Mouse (Mus musculus) retina, embryonic 14.5 days (tissue): ENCODE results near the gene AC153137.1.
A peak's percentile ranks its signal among the peaks of the same experiment; 100 is the strongest.
"Not testable (repeated sequence)": the region's sequence is repeated elsewhere in the genome, so short reads cannot be mapped to it uniquely, and the experiment has no call there.

Source experiments
- DNase-seq: peaks from one replicate; pipeline ENCODE4 v3.0.0-alpha.2; 2015; ENCODE audit warnings: low spot score

The AC153137.1 gene

DNA sequence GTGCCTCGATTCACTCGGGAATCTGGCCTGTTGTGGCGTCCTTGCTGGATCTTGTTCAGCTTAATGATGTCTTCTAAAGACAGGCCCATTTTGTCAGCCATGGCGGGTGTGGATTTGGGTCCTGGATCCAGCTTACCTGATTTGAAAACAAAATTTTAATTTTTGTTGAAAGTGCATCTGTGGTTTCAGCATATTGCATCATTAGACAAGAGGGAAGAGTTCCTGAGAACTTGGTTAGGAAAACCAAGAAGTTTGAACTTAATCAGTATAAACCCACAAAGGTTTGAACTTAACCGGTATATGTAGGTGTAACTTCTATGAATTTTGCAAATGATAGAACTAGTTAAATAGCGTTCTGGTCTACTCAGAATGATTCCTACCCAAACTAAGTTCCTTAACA is at the start of gene AC153137.1:
Gene AC153137.1 (minus strand): TSS at position 101 of the 400 bp plus-strand sequence.
- DNase-seq, result not testable (repeated sequence)

DNA sequence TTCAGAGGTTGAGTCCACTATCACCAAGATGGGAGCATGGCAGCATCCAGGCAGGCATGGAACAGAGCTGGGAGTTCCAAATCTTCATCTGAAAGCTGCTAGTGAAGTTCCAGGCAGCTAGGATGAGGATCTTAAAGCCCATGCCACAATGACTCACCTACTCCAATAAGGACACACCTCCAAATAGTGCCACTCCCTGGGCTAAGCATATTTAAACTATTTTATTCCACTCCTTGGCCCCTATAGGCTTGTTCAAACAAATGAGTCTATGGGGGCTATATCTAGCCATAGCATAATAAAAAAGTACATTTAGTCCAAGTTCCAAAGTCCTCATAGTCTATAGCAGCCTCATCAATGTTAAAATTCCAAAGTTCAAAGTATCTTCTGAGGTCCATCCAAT is 45.4 kb upstream of the AC153137.1 start:
- no peak for DNase-seq

DNA sequence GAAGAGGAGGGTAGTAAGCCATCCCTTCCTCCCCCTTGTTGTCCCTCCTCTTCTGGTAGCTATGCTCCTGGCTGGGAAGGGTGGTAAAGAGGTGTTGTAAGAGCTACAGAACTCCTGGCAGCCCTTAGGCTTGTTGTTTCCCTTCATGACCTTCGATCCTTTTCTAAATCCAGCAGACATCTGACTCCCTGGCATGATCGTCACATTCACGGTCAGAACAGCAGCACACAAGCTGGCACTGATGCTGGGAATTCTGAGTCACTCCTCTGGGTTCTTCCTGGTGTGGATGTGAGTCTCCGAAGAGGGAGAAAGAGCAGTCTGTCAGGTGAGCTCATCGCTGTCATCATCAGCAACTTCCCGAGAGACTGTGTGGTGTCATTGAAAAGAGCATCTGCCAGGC is 41.5 kb upstream of the AC153137.1 start:
- DNase-seq, result no peak

DNA sequence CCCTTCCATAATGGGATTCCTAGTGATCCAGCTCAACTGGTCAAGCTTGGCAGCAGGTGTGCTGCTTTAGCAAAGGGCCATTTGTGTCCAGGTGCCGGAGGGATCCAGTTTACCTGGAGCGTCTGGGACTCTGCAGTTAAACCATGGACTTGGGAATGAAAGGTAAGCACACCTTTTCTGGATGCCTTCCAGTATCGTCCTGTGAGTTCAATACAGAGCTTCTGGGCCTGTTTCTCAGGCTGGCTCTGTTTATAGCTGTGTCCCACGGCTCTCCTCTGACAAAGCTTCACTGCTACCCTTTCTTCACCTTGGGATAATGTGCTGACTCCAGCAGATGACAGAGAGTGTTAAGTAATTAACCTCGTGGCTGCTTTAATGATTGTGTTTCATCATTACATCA is 39.6 kb upstream of the AC153137.1 start:
- DNase-seq, result no peak

DNA sequence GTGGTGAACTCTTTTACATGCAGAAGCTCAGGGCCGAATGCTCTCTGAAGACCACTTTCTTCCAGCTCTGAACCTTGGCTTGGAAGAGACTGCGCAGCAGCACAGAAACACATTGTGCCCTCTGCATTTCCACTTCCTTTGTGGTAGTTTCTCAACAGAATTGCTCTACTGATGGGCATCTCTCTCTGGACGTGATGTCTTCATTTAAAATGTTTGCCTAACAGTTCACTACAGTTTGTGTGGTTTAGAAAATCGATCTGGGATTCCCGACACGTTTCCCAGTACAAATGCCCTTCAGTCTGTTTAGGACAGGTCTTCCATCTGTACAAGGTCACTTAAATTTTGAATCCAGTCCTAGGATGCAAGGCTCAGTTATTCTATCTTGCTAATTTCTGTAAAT is 38.3 kb upstream of the AC153137.1 start:
- no peak for DNase-seq

DNA sequence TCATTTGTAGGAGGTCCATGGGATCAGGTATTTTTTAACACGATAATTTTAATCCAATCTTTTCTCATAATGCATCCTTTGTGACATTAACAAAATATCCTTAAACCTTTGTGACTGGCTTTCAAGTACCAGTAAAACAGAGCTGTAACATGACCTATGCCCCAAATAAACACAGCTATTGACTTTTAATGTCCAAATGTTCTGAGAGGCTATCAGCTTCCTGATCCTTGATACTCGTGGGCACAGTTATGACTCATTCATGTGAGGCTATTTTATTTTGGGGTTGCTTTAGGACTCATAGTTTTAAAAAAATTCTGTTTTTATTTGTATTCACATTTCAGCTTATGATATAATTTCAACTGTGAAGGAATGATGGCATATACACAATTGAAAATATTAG is 37.5 kb upstream of the AC153137.1 start:
- DNase-seq, result no peak

DNA sequence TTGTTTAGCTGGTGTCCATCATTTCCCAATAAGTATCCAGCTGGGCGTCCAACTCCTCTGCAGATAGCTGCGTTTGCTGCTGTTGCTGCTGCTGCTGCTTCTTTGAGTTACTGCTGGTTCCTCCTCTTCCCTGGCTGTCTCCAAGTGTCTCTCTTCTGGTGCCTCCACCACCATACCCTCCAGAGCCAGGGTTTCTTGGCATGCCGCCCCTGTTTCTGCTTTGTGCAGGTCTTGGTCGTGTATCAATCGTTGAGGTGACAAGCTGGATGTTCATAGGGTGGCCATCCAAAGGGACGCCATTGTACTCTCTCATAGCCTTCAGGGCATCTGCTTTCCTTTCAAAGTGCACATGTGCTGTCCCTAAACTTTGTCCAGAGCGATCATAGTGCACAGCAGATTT is 529 bp downstream of the AC153137.1 start:
- DNase-seq, result not testable (repeated sequence)

DNA sequence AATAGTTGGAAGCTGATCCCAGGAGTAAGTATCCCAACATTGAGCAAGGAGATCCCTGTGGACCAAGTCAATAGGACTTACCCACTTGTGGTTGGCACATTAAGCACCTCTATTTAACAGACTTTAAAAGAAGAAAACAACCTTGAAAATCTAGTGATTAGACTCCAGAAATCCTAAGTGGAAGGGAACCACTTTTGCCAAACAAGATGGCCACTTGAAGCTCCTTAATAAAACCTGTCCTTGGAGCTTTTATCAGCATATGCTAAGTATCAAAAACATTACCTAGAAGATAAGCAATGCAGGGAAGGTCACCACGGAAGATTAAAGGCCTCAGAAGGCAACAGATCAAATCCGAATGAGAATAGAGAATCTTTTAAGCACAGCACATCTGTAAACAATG is 26.0 kb downstream of the AC153137.1 start:
- no peak for DNase-seq

DNA sequence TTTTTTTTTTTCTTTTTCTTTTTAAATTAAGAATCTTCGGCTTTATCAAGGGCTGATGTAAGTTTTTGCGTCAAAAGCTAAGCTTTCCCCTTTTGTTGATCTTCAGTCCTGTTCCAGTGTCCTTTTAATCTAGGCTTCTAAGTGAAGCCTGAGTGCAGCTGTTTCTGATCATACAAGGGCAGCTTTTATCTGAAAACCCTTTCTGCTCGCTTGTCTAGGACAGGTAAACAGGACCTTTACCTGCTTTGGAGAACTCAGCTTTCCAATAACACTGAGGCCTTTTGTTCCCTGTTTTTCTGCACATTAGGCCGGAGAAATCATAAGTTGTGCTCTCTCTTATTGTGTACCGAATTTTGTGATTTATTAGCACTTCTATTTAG is 27.3 kb downstream of the AC153137.1 start:
- no peak for DNase-seq

DNA sequence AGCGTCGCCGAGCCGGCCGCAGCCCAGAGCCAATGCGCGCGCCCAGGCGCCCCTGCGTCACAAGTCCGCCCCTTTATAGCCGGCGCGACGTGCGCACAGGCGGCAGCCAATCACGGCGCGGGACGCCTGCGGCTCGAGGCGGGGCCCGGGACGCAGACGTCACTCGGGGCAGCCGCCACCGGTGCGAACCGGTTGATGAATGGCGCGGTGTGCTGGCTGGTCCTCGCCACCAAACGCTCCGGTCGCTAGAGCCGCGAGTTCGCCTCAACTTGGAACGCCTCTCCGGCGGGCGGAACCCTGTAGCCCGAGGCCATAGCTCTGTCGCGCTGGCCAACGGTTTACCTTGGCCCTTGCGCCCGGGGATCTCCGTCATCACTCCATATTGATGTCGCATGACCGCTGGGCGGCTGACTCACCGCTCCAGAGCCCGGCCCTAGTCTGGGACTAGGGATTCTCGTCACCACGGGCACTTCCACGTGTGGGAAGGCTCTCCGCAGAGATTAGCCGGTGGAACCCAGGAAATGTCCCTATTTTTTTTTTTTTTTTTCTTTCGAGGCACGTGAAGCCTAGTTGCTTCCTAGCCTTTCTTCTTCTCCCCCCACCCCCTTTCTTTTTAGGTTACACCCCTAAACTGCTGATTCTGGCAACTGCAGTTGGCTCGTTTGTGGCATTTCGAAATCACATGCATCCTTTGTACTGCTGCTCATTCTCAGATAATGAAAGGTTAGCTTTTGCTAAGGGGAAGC is 27.9 kb downstream of the AC153137.1 start:
- peak; percentile 98 for DNase-seq

DNA sequence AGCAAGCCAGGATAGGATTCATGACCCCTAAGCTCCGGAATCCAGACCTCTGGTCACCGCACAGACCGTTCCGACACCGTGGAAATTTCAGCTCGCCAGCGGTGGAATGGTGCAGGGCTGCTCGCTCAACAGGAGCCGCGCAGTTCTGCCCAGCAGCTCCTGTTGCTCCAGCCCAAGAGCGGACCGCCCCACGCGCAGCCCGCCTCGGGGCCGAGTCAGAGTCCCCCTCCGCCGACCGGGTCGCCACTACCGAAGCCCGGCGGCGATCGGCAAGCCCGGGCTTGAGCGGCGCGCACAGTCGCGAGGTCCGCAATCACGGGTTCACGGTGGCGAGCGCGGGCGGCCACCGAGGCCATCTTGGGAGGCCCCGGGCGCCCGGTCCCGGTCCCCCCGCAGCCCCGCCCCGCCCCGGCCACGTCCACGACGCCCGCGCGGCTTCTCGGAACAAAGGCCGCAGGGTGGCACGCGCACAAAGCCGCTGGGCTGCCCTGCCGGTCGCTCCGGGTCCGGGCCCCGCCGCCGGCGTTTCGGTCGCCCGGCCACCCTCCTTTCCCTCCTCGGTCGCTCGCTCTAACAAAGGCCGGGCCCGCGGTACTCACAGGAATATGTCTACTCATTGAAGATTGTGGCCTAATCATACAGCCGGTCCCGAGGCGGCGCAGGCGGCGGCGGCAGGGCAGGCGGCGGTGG is 28.7 kb downstream of the AC153137.1 start:
- DNase-seq, result peak; percentile 63

DNA sequence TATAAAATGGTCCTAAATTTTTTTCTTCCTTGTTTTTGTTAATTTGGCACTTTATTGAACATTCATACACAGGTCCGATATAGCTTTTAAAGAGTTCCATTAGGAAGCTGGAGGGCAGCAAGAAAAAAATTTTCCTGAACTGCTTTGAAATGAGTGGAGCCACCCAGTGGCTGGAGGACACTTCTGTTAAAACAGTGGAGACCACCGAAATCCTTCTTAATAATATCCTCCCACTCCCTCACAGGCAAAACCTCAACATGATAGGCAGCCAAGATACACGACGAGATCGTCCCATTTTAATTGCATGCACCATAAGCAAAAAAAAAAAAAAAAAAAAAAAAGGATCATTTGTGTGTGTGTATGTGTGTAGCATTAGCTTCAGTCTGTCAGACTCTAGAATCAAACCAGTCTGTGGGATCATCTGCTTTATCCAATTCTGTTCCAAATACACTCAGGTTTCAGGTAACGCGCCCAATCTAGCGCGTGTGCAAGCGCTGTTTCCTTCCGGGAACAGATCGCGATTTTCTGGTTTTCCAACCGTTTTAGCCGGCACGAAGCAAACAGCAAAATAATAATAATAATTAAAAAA is 29.3 kb downstream of the AC153137.1 start:
- peak; percentile 78 for DNase-seq

DNA sequence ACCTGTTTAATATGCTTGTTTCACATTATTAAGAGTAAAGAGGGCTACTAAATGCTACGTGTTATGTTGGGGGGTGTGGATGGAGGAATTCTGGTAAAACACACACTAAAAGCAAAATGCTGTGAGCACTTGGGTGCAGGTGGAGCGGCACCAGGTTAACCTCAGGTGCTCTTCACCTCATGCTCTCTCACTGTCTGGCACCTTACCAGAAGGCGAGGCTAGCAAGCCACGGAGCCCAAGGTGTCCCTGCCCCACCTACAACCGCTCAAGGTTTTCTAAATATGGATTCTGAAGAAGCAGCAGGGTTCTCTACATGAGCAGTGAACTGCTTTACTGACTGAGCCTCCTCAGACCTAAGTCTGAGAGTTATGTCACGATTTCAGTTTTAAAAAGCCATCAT is 32.6 kb downstream of the AC153137.1 start:
- no peak for DNase-seq

DNA sequence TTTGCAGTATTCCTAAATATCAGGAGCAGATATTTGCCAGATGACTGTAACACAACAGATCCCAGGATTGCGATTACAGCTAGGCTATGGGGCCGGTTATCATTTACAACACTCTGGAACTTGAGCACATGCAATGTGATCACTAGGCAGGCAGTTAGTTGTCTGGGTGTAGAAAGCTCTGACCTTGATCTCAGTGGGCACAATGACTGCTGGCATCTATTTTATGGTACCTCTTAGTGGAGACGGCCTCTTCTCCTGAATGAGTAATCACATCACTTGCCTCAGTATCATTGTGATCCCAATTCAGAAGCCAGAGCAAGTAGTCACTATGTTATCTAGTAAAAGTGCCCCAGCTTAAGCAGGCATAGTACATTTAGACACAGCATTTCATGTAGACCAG is 37.2 kb downstream of the AC153137.1 start:
- no peak for DNase-seq

DNA sequence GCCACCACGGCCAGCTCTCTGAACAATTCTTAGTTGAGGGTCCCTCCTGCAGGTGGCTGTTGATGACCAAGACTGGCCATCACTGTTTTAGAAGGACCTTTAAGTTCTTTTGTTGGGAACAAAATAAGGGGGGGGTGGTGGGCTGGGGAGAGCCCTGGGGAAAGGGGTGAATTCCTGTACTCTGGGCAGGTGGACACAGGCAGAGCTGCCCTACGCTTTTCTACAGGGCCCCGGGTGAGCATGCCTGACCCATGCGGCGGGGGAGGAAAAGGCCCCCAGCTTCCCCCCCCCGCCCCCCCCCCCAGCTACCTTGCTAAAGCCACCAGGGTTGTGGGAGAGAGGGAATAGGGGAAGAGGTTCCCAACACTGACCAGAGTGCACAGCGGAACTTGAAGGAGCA is 39.4 kb downstream of the AC153137.1 start:
- DNase-seq, result no peak

DNA sequence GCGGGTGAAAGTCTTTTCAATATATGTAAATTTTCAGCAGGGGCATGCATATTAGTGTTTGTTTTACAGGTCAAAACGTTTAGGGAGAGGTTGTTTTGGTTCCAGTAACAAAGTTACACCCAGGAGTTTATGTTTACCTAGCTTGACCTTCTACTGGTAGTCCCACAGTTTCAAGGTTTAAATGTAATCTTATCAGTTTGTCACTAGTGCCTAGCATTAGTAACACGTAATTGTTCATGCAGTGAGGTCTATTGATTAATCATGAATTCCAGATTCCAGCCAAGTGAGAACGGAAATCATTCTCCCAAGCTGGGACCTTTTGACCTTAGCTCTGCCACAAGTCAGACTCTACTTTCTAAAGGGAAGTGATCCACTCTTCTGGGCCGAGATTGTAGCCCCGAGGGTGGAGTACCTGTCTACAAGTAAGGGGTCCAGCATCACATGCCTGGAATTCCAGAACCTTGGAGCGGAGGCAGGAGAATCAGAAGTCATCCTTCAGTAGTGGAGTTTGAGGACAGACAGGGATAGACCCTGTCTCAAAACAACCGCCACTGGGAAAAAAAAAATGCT is 40.3 kb downstream of the AC153137.1 start:
- no peak for DNase-seq

DNA sequence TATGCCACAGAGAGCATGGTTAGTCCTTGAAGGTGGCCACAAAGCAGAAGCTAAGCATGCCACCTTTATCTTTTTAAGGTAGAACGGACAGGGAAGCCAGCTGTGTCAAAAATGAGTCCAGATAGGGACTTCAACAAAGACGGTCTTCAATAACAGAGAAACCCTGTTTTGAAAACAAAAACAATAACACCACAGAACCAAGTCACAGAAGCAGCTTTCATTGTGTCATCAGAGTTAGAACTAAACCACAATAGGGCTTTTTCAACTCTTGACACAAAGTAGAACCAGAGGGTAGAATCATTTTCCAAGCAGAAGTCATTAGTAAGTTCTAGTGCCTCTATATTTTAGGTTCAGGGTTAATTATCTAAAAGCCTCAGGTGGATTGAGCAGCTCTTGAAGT is 41.3 kb downstream of the AC153137.1 start:
- DNase-seq, result no peak

DNA sequence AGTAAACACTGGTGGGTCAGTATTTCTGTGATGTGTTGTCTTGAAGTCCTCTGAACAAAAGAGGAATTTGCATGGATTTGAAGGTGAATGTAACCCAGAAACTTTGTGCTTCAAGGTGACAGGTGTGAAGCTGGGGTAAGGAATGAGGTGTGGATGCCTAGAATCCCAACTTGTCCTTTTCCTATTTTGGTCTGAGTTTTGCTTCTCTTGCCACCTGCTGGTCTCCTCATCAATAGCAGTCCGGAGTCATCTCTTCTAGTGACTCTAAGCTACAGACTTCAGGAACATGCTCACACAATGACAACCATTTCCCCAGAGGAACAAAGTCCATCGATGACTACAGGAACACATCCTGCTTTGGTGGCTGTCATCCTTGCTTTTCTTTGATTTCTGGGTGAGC is 46.9 kb downstream of the AC153137.1 start:
- DNase-seq, result no peak

DNA sequence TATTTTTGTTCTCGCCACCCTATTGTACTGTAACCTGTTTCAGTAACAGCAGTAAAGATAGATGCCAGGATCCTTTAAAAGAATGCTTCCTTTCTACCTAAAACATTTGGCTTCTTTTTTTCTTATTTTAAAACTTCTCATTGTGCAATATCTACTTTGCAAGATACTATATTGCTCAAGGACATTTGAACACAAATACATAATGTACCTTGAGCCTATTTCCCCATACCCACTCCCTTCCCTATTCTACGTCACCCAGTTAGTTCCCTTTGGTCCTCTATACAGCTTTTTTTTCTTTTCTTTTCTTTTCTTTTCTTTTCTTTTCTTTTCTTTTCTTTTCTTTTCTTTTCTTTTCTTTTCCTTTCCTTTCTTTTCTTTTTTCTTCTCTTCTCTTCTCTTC is 47.6 kb downstream of the AC153137.1 start:
- no peak for DNase-seq
